Comparison of ENCODE assay signal across 8 mouse cellular contexts in genomic region chr4:102088235-102088867, GRCm38 (mm10). TPM values are rescaled to one million over a fixed set of nuclear protein-coding genes. Genes with fewer than 3 reads are reported as not detected.
A peak's percentile ranks its signal among the peaks of the same experiment; 100 is the strongest.
DNase-seq lines count a peak whose midpoint lies in the region; ATAC-seq and TF ChIP-seq lines count a peak whose summit lies in the region.

No protein-coding gene starts in this region.

- TF ChIP-seq POLR2A in cortical plate, adult 2 months (IDR thresholded peaks at IDR 0.05; ENCODE audit: extremely low read depth, insufficient read depth, low read length) = no peak

- peak; percentile 76 for ATAC-seq in hindbrain, embryonic 12.5 days (ENCODE audit: low FRiP score)
- no peak for ATAC-seq in lung, postnatal 0 days

- DNase-seq in left cerebral cortex, adult 18-20 months (ENCODE audit: low spot score in 2 of 2) = peak; percentile 18 to 30
- no peak for DNase-seq in left cerebral cortex, adult 11 months (ENCODE audit: low spot score)
- no peak for DNase-seq in lung, postnatal 0 days (ENCODE audit: low spot score)
- peak; percentile 7 for DNase-seq in yolk sac, embryonic 10.5 days (ENCODE audit: low spot score)
- DNase-seq in T-cell, adult 2 months (ENCODE audit: low spot score) = no peak
- DNase-seq in layer of hippocampus, adult 9-11 months = no peak

- no peaks in the 10 kb centered on the region for H3K36me3 ChIP-seq in hindbrain, embryonic 12.5 days
- no peaks in the 10 kb centered on the region for H3K36me3 ChIP-seq in lung, postnatal 0 days (ENCODE audit: insufficient read depth, low read length)

- no peak for TF ChIP-seq EP300 in lung, postnatal 0 days (IDR thresholded peaks at IDR 0.05)

- no peaks in the 10 kb centered on the region for H3K9me3 ChIP-seq in hindbrain, embryonic 12.5 days (replicated peaks)
- no peaks in the 10 kb centered on the region for H3K9me3 ChIP-seq in lung, postnatal 0 days (ENCODE audit: low read length)

- peaks cover 41% of the 10 kb centered on the region for H3K27me3 ChIP-seq in hindbrain, embryonic 12.5 days
- peaks cover 25% of the 10 kb centered on the region for H3K27me3 ChIP-seq in lung, postnatal 0 days (replicated peaks; ENCODE audit: insufficient read depth, low read length)

- H3K4me3 ChIP-seq in cortical plate, adult 2 months (ENCODE audit: insufficient read depth, low read length) = peak overlapping the region; percentile 93
- peak overlapping the region; percentile 62 for H3K4me3 ChIP-seq in hindbrain, embryonic 12.5 days
- peak overlapping the region; percentile 27; the same call in 1 of the 2 replicates for H3K4me3 ChIP-seq in lung, postnatal 0 days (ENCODE audit: low read depth, low read length)

- peak overlapping the region; percentile 67 for H3K9ac ChIP-seq in hindbrain, embryonic 12.5 days
- H3K9ac ChIP-seq in lung, postnatal 0 days (replicated peaks; ENCODE audit: low read depth) = no peak overlapping the region

- H3K27ac ChIP-seq in cortical plate, adult 2 months (ENCODE audit: insufficient read depth, low read length) = peak overlapping the region; percentile 82
- no peak overlapping the region for H3K27ac ChIP-seq in hindbrain, embryonic 12.5 days
- H3K27ac ChIP-seq in lung, postnatal 0 days (ENCODE audit: low read length) = no peak overlapping the region

- no peaks in the 10 kb centered on the region for H3K4me1 ChIP-seq in cortical plate, adult 2 months (ENCODE audit: control insufficient read depth, insufficient read depth, low read length)
- H3K4me1 ChIP-seq in hindbrain, embryonic 12.5 days = peaks cover 11% of the 10 kb centered on the region; the same call in 1 of the 2 replicates
- 0 out of 2 replicates have a peak, but pooled peaks cover 6% of the 10 kb centered on the region for H3K4me1 ChIP-seq in lung, postnatal 0 days (ENCODE audit: insufficient read depth, low read depth, low read length)

- peak overlapping the region; percentile 99 for H3K4me2 ChIP-seq in hindbrain, embryonic 12.5 days (replicated peaks)
- H3K4me2 ChIP-seq in lung, postnatal 0 days (replicated peaks; ENCODE audit: low read depth, low read length) = peak overlapping the region; percentile 54

- 27% methylated on average over 15 of the region's 15 CpGs for whole genome bisulfite sequencing in hindbrain, embryonic 12.5 days
- 20% methylated on average over 15 of the region's 15 CpGs for WGBS in lung, postnatal 0 days

- no peak for TF ChIP-seq CTCF in cortical plate, adult 2 months (IDR thresholded peaks at IDR 0.05; ENCODE audit: extremely low read depth, insufficient read depth, low read length)
- TF ChIP-seq CTCF in lung, postnatal 0 days (IDR thresholded peaks at IDR 0.05) = no peak

RNA-seq across cellular contexts. Expression of gene Pde4b, which starts 1.0 kb away (rescaled TPM):
- 100 to 1,000 TPM; 119 to 125 TPM for total RNA-seq in left cerebral cortex, adult 18-20 months (2021)
- 79.8 and 87.4 TPM in 2 replicates for polyA plus RNA-seq in cortical plate, adult 2 months (2012; rRNA removed)
- 12.5 and 13.6 TPM in 2 replicates for polyA plus RNA-seq in hindbrain, embryonic 12.5 days (2016; fragmentation: Nextera tagmentation; extraction: Ambion mirVana)
- polyA plus RNA-seq in lung, postnatal 0 days (2015; fragmentation: Nextera tagmentation; extraction: Ambion mirVana) = 42.1 and 44.5 TPM in 2 replicates

Comparison
In these comparisons a context has a peak if more than half of its experiments do, and no peak if none do; other contexts are left out.
1. DNase-seq: peak in left cerebral cortex, adult 18-20 months (2 of 2) and yolk sac, embryonic 10.5 days (single experiment); none in left cerebral cortex, adult 11 months (single experiment), lung, postnatal 0 days (single experiment), T-cell, adult 2 months (single experiment) and layer of hippocampus, adult 9-11 months (single experiment).
2. H3K4me3 ChIP-seq: peak in every context shown above with its lines; median percentile 93 in cortical plate, adult 2 months; 62 in hindbrain, embryonic 12.5 days; 27 in lung, postnatal 0 days.